ENCODE assay signal across 8 mouse cellular contexts in genomic region chr11:98586892-98587563, GRCm38 (mm10). TPM values are rescaled to one million over a fixed set of nuclear protein-coding genes. Genes with fewer than 3 reads are reported as not detected.
DNase-seq lines count a peak whose midpoint lies in the region; ATAC-seq and TF ChIP-seq lines count a peak whose summit lies in the region.

Ormdl3 (minus strand) TSS chr11:98587368.

- no peak for TF ChIP-seq CTCF in Patski (IDR thresholded peaks at IDR 0.05)

- peaks cover 16% of the 10 kb centered on the region for H3K36me3 ChIP-seq in hindbrain, embryonic 14.5 days (replicated peaks; ENCODE audit: control insufficient read depth, insufficient read depth)

- in situ Hi-C loops in Patski (cut with MboI; ENCODE audit: low pct_unique_long_range_greater_than_20kb), result loop anchor here (5.0 kb wide), 1 partner anchor 35 kb away; the partner anchor contains the start of gene Zpbp2

- peak; percentile 75 for ATAC-seq in Patski
- peak; percentile 92 for ATAC-seq in hindbrain, embryonic 14.5 days (ENCODE audit: low FRiP score)

- H3K27ac ChIP-seq in hindbrain, embryonic 14.5 days, result peak within 1 kb of the TSS; percentile 80

- H3K9ac ChIP-seq in hindbrain, embryonic 14.5 days, result peak within 1 kb of the TSS; percentile 73

- peak within 1 kb of the TSS; percentile 60 for H3K4me3 ChIP-seq in hindbrain, embryonic 14.5 days (replicated peaks; ENCODE audit: low read length)

- POLR2A ChIA-PET in Patski (lab: Charles Lee), result interaction anchor here (0.6 to 1.1 kb wide), 3 partner anchors 35 to 129 kb away, joined by 3 to 6 read pairs (median 3); no protein-coding TSS in a partner anchor

- H3K4me1 ChIP-seq in hindbrain, embryonic 14.5 days (replicated peaks; ENCODE audit: control insufficient read depth, insufficient read depth, low read length), result peaks cover 26% of the 10 kb centered on the region

- WGBS in hindbrain, embryonic 14.5 days, result under 1% methylated on average over 49 of the region's 49 CpGs

- H3K4me2 ChIP-seq in hindbrain, embryonic 14.5 days (replicated peaks), result peak within 1 kb of the TSS; percentile 87

- peaks cover 9% of the 10 kb centered on the region for H3K27me3 ChIP-seq in Patski
- H3K27me3 ChIP-seq in hindbrain, embryonic 14.5 days (ENCODE audit: control insufficient read depth, insufficient read depth, low read length), result no peaks in the 10 kb centered on the region

- H3K9me3 ChIP-seq in hindbrain, embryonic 14.5 days (ENCODE audit: control insufficient read depth, low read length), result no peaks in the 10 kb centered on the region

- peak; percentile 72 for DNase-seq in Patski (ENCODE audit: low read depth, low spot score)
- peak; percentile 99 for DNase-seq in cerebellum, postnatal 14 days
- peak; percentile 95 to 98 for DNase-seq in frontal cortex, postnatal 25 days (ENCODE audit: low spot score in 2 of 2)
- DNase-seq in hindbrain, embryonic 14.5 days (ENCODE audit: low spot score), result peak; percentile 99
- peak; percentile 97 to 98 for DNase-seq in layer of hippocampus, postnatal 36 days
- peak; percentile 99 for DNase-seq in lung, postnatal 36 days
- DNase-seq in retina, postnatal 1 day, result peak; percentile 98
- peak; percentile 97 to 98 for DNase-seq in urinary bladder, adult 18-20 months (ENCODE audit: low spot score in 2 of 2)

- CTCF ChIA-PET in Patski (lab: Charles Lee), result interaction anchor here (1.0 to 3.6 kb wide), 2 partner anchors 10 to 36 kb away, joined by 3 to 11 read pairs; partner anchors contain the start of gene Zpbp2

RNA-seq across cellular contexts. Expression of gene Ormdl3, which starts in this region (rescaled TPM):
- 94.8 TPM for polyA plus RNA-seq in Patski (2021)
- 14.9 and 17.3 TPM in 2 replicates for polyA plus RNA-seq in hindbrain, embryonic 14.5 days (2014; fragmentation: Nextera tagmentation; extraction: Ambion mirVana)
- 10 to 100 TPM; 55.7 to 61.4 TPM for total RNA-seq in layer of hippocampus, postnatal 36 days (2021)

Comparison
In these comparisons a context has a peak if more than half of its experiments do, and no peak if none do; other contexts are left out.
1. Peak in every context shown above with its lines: DNase-seq, ATAC-seq, H3K4me3 ChIP-seq and H3K27ac ChIP-seq.